Mouse (Mus musculus) c-Kit-negative CD71-positive TER-119-positive erythroid progenitor cells, embryonic 14.5 days (primary cell): ENCODE results near the gene Lrfn3.

ENCODE experiments used
- DNase-seq: peaks from one replicate; pipeline ENCODE4 v3.0.0-alpha.2; 2013; ENCODE audit warnings: low read depth, low spot score

Lrfn3 gene

GRCm38 (mm10) chr7:30362652-30363343 is at the start of gene Lrfn3:
Gene Lrfn3 (minus strand): TSS chr7:30362772.
- DNase-seq: no peak

GRCm38 (mm10) chr7:30411023-30411422 is 48.5 kb upstream of the Lrfn3 start:
- no peak for DNase-seq

- DNase-seq: no peak
Observed at GRCm38 (mm10) chr7:30409789-30410188, 47.2 kb upstream of the Lrfn3 start.

DNA sequence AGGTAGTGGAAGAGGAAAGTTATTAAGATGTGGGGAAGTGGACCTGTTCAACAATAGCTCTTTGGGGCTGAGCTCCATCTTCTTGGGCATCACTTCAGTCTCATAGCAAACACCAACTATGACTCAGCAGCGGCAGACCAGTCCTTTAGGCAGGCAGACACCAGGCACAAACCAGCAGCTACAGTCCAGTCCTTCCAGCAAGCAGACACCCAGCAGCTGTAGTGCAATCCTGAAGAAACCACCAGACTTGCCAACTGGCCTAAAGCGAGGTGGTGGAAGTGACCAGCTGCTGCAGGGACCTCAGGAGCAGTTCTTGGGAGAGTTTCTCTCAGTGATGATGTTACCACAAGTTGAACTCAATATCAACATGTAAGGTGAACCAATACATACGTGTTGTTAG is 46.1 kb upstream of the Lrfn3 start:
- DNase-seq: no peak

DNA sequence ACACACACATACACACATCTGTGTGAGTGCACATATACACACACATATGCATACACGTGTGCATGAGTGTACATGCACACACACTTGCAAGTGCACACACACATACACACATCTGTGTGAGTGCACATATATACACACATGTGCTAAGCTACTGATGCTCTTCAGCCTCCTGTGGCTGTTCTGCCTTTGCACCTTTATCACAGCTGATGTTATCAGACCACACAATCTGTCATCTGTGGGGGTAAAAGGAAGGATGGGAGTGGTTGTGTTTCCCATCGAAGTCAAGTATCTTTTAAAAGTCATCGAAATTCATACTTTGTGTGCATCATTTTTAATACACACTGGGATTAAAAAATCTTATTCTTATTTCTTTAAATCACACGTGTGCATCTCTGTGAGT is 39.8 kb upstream of the Lrfn3 start:
- DNase-seq: no peak

- no peak for DNase-seq
Observed at GRCm38 (mm10) chr7:30399671-30400070, 37.1 kb upstream of the Lrfn3 start.

DNA sequence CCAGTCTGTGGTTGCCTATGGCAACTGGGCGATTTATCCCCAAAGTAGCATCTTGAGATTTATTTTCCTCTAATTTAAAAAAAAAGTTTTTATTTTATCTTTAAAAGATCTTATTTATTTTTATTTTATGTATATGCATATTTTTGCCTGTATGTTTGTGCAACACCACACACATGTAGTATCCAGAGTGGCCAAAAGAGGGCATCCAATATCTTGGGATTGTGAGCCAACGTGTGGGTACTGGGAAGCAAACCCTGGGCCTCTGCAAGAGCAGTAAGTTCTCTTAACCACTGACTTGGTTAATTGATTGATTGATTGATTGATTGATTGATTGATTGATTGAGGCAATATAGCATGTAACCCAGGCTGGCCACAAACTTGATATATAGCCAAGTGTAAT is 32.3 kb upstream of the Lrfn3 start:
- DNase-seq: no peak

- DNase-seq: no peak
Observed at GRCm38 (mm10) chr7:30394379-30394778, 31.8 kb upstream of the Lrfn3 start.

DNA sequence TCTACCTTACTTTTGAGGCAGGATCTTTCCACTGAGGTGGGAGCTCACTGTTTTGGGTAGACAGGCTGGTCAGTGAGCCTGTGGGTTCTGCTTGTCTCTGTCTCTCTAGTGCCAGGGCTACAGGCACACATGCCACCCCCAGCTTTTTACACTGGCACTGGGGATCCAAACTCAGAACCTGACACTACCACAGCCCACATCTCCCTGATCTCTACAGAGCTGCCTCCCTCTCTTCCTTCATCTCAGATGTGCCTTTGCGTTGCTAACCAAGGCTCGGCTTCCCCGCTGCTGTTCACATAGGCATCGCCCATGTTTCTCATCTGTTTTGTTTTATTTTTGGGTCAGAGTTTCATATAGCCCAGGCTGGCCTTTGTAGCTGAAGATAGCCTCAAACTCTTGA is 31.1 kb upstream of the Lrfn3 start:
- no peak for DNase-seq

DNA sequence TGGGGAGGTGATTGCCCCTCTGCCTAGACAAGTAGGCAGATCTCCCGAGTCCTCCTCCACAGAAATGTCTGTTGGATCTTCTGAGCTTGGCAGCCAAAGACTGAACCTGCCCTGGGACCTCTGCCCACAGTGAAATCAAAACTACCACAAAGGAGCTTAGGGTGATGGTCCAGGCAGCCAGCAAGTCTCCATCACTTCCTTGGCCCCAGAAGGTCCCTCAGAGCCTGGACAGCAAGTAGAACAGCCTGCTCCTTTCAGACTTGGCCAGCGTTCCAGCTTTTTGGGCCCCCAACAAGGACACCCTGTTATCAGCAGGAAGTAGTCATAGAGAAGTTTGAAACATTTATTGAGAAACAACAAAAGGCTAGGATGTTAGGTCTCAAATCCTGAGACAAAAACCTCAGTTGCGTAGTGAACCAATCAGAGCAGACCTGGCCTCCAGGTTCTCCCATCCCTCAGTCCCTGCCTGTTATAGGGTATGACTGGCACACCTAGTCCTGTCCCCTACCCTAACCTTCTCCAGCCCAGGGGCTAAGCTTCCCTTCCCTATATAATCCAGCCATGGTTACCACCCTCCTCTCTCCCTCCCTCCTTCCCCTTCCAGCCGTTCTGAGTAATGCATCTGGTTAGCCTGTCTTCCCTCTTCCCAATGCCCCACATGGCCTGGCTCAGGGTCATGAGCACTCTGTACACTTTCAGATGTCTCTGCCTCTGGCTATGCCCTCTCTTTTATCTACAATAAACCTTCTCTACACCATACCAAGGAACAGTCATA is 30.4 kb upstream of the Lrfn3 start:
- DNase-seq: no peak

DNA sequence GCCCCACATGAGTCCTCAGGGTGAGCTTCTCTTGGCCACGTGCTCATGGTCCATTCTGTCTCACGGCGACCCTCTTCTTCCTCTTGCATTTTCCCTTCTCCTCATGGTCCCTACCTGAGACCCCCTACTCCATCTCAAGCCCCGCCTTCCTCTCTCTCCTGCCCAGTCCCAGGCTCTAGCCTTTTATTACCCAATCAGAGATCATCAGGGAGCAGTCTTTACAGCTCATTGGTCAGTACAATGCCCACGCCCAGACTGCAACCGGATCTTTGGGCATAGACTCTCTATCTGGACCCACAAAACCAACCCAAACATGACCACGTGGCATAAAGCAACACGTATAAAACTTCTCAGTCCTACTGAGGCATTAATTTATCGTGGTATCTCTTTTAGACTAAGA is 21.5 kb upstream of the Lrfn3 start:
- DNase-seq: no peak

DNA sequence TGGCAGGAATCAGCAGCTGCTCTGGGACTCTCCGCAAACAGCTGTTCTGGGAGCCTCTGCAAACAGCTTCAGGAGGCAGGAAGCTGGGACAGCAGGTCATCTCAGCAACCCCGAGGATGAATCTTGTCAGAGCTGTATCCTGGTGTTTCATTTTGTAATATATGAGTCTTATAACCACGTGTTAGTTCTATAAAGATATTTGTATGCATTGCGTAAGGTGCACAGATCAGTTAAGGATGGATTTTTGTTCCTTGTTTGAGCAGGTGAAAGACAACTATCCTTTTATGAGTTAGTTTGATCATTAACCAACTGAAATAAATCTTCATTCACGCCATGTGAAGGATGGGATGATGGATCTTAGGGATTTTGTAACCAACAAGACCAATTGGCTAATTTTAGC is 17.5 kb upstream of the Lrfn3 start:
- no peak for DNase-seq

GRCm38 (mm10) chr7:30373501-30373962 is 11.0 kb upstream of the Lrfn3 start:
- DNase-seq: peak; percentile 49

DNA sequence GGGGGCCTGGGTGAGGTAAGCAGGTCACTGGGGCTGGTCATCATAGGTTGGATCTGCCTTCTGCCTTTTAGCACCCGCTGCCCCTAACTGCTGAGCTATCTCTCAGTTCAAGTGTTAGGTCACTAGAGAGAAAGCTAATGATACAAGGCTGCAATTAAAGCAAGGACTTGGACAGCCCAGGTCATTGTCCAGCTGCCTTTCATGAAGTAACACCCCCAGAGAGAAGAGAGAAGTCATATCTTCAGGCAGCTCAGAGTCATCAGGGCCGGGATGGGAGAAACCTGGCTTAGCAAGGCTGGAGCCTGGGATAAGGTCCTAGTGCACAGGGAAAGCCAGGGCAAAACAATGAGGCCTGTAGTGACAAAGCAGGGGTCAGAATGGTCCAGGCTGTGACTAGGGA is 4.9 kb upstream of the Lrfn3 start:
- no peak for DNase-seq

- DNase-seq: no peak
Observed at GRCm38 (mm10) chr7:30363344-30363738, 769 bp upstream of the Lrfn3 start.

DNA sequence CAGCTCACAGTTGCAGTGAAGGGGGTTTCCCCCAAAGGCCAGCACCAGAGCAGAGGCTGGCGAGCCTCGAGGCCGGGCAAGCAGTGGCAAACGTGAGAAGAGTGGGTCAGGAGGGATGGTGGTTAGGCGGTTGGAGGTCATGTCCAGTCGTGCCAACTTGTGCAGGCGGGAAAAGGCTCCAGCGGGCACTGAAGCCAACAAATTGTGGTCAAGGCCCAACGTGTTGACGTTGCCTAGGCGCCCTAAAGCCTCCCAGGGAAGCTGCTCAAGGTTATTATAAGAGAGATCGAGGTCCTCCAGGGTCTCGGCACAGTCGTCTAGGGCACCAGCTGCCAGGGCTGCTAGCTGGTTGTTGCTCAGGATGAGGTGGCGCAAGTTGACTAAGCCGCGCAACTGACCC is 2.5 kb downstream of the Lrfn3 start:
- DNase-seq: no peak

DNA sequence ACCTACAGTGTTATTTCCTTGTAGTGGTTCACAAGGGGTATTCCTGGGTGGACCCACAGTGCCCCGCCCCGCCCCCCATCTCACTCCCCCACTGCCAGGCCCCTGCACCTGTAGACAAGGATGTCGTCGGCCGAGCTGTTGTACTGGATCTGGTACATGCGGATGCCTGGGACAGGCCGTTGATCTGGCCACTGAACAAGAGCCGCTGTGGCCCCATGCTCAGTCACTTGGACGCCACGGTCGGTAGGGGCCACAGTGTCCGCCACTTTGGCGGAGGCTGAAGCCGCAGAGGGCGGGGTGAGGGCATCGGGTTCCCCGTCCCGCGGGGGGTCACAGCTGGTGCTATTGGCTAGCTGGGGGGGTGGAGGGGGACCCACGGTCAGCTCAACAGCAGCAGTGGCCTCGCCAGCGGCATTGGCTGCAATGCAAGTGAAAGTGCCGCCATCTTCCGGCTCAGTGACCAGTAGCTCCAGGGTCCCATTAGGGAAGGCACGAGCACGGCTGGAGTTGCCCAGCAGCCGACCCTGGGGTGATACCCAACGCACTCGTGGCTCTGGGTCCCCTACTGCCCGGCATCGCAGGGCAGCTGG is 3.2 kb downstream of the Lrfn3 start:
- DNase-seq: no peak

- DNase-seq: no peak
Observed at GRCm38 (mm10) chr7:30358378-30359186, 4.0 kb downstream of the Lrfn3 start.

DNA sequence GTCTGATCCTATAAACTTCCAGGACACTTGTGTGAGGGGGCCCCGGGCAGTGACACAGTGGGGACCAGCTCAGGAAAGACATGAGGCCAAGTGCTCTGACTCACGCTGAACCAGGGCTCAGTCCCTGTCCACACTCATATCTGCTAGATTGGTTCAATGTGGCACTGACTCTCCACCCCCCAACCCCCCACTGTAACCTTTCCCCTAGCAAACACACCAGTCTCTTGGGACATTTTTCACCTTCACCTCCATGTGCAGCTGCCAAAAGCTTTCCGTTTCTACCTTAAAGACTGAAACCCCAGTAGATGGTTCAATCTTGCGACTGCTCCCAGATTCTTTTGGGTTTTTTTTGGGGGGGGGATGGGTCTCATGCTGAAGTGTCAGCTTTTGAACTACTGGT is 8.5 kb downstream of the Lrfn3 start:
- no peak for DNase-seq

DNA sequence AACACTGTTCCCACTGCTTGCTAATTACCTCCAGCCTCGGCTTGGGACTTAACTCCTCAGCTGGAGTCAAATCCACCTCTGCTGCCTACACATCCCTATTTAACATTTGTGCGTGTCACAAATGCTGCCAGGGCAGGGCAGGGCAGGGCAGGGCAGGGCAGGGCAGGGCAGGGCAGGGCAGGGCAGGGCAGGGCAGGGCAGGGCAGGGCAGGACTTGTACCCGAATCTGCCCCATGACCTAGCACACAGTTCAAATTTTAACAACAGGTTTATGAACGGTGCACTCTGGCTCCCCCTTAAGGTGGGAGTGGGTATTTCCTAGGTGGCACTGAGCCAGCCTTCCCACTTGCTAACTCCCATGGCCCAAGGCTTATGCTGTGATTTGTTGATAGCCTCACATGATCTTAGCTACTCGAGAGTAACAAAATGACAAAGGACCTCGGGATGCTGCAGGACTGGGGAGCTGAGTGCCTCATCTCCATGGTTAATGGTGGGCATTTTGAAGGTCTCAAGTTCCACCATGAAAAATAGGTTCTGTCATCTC is 9.2 kb downstream of the Lrfn3 start:
- DNase-seq: peak; percentile 21

DNA sequence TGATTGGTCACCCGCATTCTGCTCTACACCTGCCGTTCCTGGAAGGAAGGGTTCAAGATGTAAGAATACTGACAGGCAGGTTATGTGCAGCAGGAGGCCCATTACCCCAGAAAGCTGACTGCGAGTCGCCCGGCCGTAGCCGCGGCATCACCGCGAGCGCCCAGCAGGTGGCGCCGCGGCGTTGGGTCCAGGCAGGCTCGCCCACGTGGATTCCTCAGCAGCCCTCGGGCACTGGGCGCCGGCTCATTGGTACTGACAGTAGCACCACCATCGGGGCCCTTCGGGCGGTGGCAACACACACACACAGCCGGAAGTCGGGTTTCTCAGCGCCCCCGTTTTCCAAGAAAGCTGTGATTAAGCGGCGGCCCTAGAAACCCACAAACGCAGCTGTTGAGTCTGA is 14.7 kb downstream of the Lrfn3 start:
- DNase-seq: no peak
